ENCODE assay signal across 8 mouse cellular contexts in genomic region chr14:55591331-55591891, GRCm38 (mm10). TPM values are rescaled to one million over a fixed set of nuclear protein-coding genes. Genes with fewer than 3 reads are reported as not detected.
A peak's percentile ranks its signal among the peaks of the same experiment; 100 is the strongest.
DNase-seq lines count a peak whose midpoint lies in the region; ATAC-seq and TF ChIP-seq lines count a peak whose summit lies in the region.

Gene Rnf31, plus strand, starts transcription at chr14:55591708.

- H3K9me3 ChIP-seq in hindbrain, postnatal 0 days (ENCODE audit: low read length): no peaks in the 10 kb centered on the region

- no peak for TF ChIP-seq CTCF in gastrocnemius, adult 2 months (IDR thresholded peaks at IDR 0.05)
- TF ChIP-seq CTCF in hindbrain, postnatal 0 days (IDR thresholded peaks at IDR 0.05; ENCODE audit: low read depth): 0 out of 2 replicates have a peak, but pooled peaks have one; percentile 1
- TF ChIP-seq CTCF in left cerebral cortex, adult 2 months (IDR thresholded peaks at IDR 0.05): no peak

- peak; percentile 97 for DNase-seq in gastrocnemius, adult 2 months
- peak; percentile 94 for DNase-seq in hindbrain, postnatal 0 days (ENCODE audit: low spot score)
- peak; percentile 89 to 90 for DNase-seq in left cerebral cortex, adult 2 months (ENCODE audit: extremely low spot score in 1 of 2, low spot score in 2 of 2)
- DNase-seq in right cerebral cortex, postnatal 14 days: peak; percentile 90
- DNase-seq in urinary bladder, postnatal 36 days (ENCODE audit: low spot score in 2 of 2): peak; percentile 88 to 96

- 0% methylated on average over 33 of the region's 33 CpGs for WGBS in hindbrain, postnatal 0 days

- peaks cover 20% of the 10 kb centered on the region for H3K4me1 ChIP-seq in hindbrain, postnatal 0 days (ENCODE audit: insufficient read depth, low read length)

- peak; percentile 70 for ATAC-seq in activated CD4-positive, CD25-positive, alpha-beta regulatory T cell, adult 4 months
- ATAC-seq in common myeloid progenitor, adult 5-6 weeks (replicated peaks; ENCODE audit: low read depth, poor library complexity, severe bottlenecking): peak; percentile 85
- ATAC-seq in hindbrain, postnatal 0 days: peak; percentile 89
- peak; percentile 81 for ATAC-seq in megakaryocyte, adult 5-6 weeks (ENCODE audit: poor library complexity, severe bottlenecking)

- H3K4me2 ChIP-seq in hindbrain, postnatal 0 days (ENCODE audit: low read depth, low read length): peak within 1 kb of the TSS; percentile 90

- peak within 1 kb of the TSS; percentile 74 for H3K4me3 ChIP-seq in gastrocnemius, adult 2 months
- H3K4me3 ChIP-seq in hindbrain, postnatal 0 days (ENCODE audit: low read length): peak within 1 kb of the TSS; percentile 79
- peak within 1 kb of the TSS; percentile 91 for H3K4me3 ChIP-seq in left cerebral cortex, adult 2 months

- peak within 1 kb of the TSS; percentile 72 for H3K9ac ChIP-seq in hindbrain, postnatal 0 days (replicated peaks; ENCODE audit: low read length)

- H3K36me3 ChIP-seq in hindbrain, postnatal 0 days (ENCODE audit: insufficient read depth, low read length): peaks cover 23% of the 10 kb centered on the region

- H3K27me3 ChIP-seq in hindbrain, postnatal 0 days (ENCODE audit: insufficient read depth, low read length): no peaks in the 10 kb centered on the region

- intact Hi-C loops in gastrocnemius, adult 2 months (cut with DNase I): loop anchor here (1.0 kb wide), 2 partner anchors 16 to 80 kb away; partner anchors contain the start of genes Fitm1 and Gmpr2
- intact Hi-C loops in left cerebral cortex, adult 2 months (cut with DNase I): loop anchor here (1.0 kb wide), 1 partner anchor 31 kb away; the partner anchor contains the start of genes A730061H03Rik and Dcaf11

- peak within 1 kb of the TSS; percentile 98 for H3K27ac ChIP-seq in gastrocnemius, adult 2 months
- peak within 1 kb of the TSS; percentile 96 for H3K27ac ChIP-seq in hindbrain, postnatal 0 days
- H3K27ac ChIP-seq in left cerebral cortex, adult 2 months: peak within 1 kb of the TSS; percentile 94

RNA-seq across cellular contexts. Expression of gene Rnf31, which starts in this region (rescaled TPM):
- polyA plus RNA-seq in activated CD4-positive, CD25-positive, alpha-beta regulatory T cell, adult 4 months (2017; shearing (Covaris generic)): 10 to 100 TPM; 32.6 to 33.3 TPM
- total RNA-seq in common myeloid progenitor, adult 5-6 weeks (2017): 11.9 and 21.2 TPM in 2 replicates
- total RNA-seq in gastrocnemius, adult 2 months (2021): 10 to 100 TPM; 17.1 to 20.4 TPM
- 23.6 and 25.5 TPM in 2 replicates for total RNA-seq in hindbrain, postnatal 0 days (2014; rRNA removed)
- polyA plus RNA-seq in hindbrain, postnatal 0 days (2015; fragmentation: Nextera tagmentation; extraction: Ambion mirVana): 21.0 and 21.2 TPM in 2 replicates
- total RNA-seq in left cerebral cortex, adult 2 months (2021): 10 to 100 TPM; 40.9 to 43.4 TPM
- 27.2 and 42.8 TPM in 2 replicates for total RNA-seq in megakaryocyte, adult 5-6 weeks (2015)
- total RNA-seq in megakaryocyte, adult 5-6 weeks (2017): 20.2 and 25.7 TPM in 2 replicates

Comparison
In these comparisons a context has a peak if more than half of its experiments do, and no peak if none do; other contexts are left out.
1. Peak in every context shown above with its lines: DNase-seq, ATAC-seq, H3K4me3 ChIP-seq and H3K27ac ChIP-seq.